Mouse (Mus musculus): ENCODE measurements at regions not wholly inside any gene's neighbourhood (a gene's known extent, or its start where the extent isn't known, plus 50 kb on each side); places are given as distances from the start of the nearest gene placed in this dataset.

DNA sequence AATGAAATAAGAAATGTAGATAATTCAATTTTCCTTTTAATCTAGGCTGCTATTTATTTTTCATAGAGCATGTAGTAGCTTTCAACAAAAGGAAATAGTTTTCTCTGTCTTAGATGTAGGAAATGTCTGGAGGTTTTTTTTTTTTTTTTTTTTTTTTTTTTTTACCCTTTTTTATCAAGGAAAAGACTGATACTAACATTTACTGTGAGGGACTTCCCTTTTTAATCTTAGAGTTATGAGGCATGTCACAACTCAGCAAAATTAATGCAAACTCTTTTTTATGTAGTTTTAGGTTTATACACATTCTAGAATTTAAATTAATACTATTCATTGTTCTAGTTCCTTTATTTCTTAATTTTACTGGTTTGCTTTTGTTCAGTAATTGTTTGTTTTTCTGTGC lies 850.0 kb downstream of the Serpinb8 start:
- TF ChIP-seq CTCF (IDR thresholded peaks at IDR 0.05; ENCODE audit: borderline replicate concordance, extremely low read depth, insufficient read depth, insufficient read length) (no peak), POLR2A (IDR thresholded peaks at IDR 0.05; ENCODE audit: borderline replicate concordance, extremely low read depth, insufficient read depth, insufficient read length, poor library complexity, severe bottlenecking) (no peak)

Measured in brain, embryonic 14.5 days (tissue).